Mouse (Mus musculus) hindbrain, embryonic 14.5 days (tissue): ENCODE data around the gene Ankle2. TPM values are rescaled to one million over a fixed set of nuclear protein-coding genes. Genes with fewer than 3 reads are reported as not detected.
A peak's percentile ranks its signal among the peaks of the same experiment; 100 is the strongest.

ENCODE experiments used
- ATAC-seq: fragments of 200-750 bp; cut with Nextera tagmentation; 2 replicates; pipeline ENCODE4 v1.8.0; 2017; ENCODE audit warnings: moderate number of reproducible peaks, mild to moderate bottlenecking, moderate TSS enrichment, moderate library complexity; ENCODE audit not compliant: low FRiP score
- DNase-seq: peaks from one replicate; pipeline ENCODE4 v3.0.0-alpha.2; 2015; ENCODE audit warnings: low spot score
- H3K27ac ChIP-seq: fragments of 300-500 bp; sonication (generic); 2 replicates; pipeline ENCODE4 v1.5.1; 2014; ENCODE audit warnings: mild to moderate bottlenecking, moderate library complexity
- H3K27me3 ChIP-seq: fragments of 300-500 bp; sonication (generic); 2 replicates; pipeline ENCODE4 v1.6.1; 2014; ENCODE audit warnings: mild to moderate bottlenecking, low read length, mixed read lengths; ENCODE audit not compliant: control insufficient read depth, insufficient read depth
- H3K36me3 ChIP-seq: fragments of 300-500 bp; sonication (generic); replicated peaks from 2 replicates; pipeline ENCODE4 v1.6.1; 2014; ENCODE audit not compliant: control insufficient read depth, insufficient read depth
- H3K4me1 ChIP-seq: fragments of 300-500 bp; sonication (generic); replicated peaks from 2 replicates; pipeline ENCODE4 v1.6.1; 2014; ENCODE audit warnings: antibody characterized with exemption, low read length, mixed read lengths; ENCODE audit not compliant: control insufficient read depth, insufficient read depth
- H3K4me2 ChIP-seq: fragments of 300-500 bp; sonication (generic); replicated peaks from 2 replicates; pipeline ENCODE4 v1.6.1; 2014; ENCODE audit warnings: mild to moderate bottlenecking, moderate library complexity
- H3K4me3 ChIP-seq: fragments of 300-500 bp; sonication (generic); replicated peaks from 2 replicates; pipeline ENCODE4 v1.5.1; 2014; ENCODE audit warnings: mild to moderate bottlenecking, low read length
- H3K9ac ChIP-seq: fragments of 300-500 bp; sonication (generic); 2 replicates; pipeline ENCODE4 v1.6.1; 2014
- H3K9me3 ChIP-seq: fragments of 300-500 bp; sonication (generic); 2 replicates; pipeline ENCODE4 v1.6.1; 2016; ENCODE audit warnings: low read length; ENCODE audit not compliant: control insufficient read depth
- WGBS: fragments of 180-500 bp; shearing (Covaris S2); extraction: QIAGEN DNeasy Blood & Tissue Kit; methylation state at CpG from one replicate; pipeline ENCODE4 v1.1.7; 2014; 5-methylcytosine and 5-hydroxymethylcytosine counted together
- polyA plus RNA-seq: library from polyadenylated mRNA; unstranded; fragments of >200 nt; fragmentation: Nextera tagmentation; extraction: Ambion mirVana; gene quantifications from 2 replicates; pipeline ENCODE4 v1.2.1, GENCODE M21; 2014

The Ankle2 gene
- polyA plus RNA-seq, 1 experiment from 2014 or later = 26.1 TPM

DNA sequence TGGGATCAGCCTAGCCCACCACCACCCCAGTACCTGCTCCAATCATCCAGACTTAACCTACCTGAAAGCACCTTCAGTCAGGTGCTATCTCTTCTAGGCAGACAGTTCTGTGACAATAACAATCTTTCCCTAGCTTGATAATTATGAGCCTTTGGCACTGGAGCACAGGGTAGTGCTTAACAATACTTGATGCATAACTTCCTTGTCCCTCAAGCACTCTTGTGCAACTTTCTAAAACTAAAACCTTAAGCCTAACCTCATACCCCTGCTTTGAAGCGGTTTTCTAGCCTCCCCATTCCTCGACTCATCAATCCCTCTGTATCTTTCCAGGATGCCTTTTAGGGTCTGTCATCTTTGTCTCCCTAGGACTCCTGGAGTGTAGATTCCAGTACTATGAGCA, 44.0 kb downstream of the Ankle2 start:
- 76% methylated on average over 2 of the region's 2 CpGs for WGBS
- no peaks in the 10 kb centered on the region for H3K27me3 ChIP-seq
- H3K4me2 ChIP-seq = no peak overlapping the region
- ATAC-seq = no peak
- H3K36me3 ChIP-seq = no peaks in the 10 kb centered on the region
- no peak overlapping the region for H3K27ac ChIP-seq
- no peaks in the 10 kb centered on the region for H3K9me3 ChIP-seq
- H3K4me1 ChIP-seq = no peaks in the 10 kb centered on the region
- no peak overlapping the region for H3K4me3 ChIP-seq
- no peak for DNase-seq
- no peak overlapping the region for H3K9ac ChIP-seq

DNA sequence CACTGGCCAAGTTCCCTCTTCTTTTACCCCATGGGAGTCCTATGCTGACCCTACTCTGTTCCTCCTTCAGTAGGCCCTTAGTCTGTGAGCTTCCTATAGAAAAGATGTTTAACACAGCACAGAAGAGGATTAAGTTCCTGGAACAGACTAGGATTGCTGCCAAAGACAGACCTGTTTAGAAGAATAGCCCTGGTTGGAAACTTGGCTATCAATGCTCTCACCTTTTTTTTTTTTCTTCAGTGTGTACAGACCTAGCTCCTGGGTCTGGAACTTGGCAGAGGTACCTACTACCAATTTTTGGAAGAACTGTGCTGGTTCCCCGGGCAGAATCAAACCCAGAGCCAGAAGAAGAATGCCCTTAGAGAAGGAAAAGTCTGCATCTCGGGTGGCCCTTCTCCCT, 45.6 kb downstream of the Ankle2 start:
- no peaks in the 10 kb centered on the region for H3K4me1 ChIP-seq
- no peak for DNase-seq
- ATAC-seq = no peak
- WGBS = 73% methylated on average over 2 of the region's 2 CpGs
- H3K9ac ChIP-seq = no peak overlapping the region
- no peak overlapping the region for H3K4me3 ChIP-seq
- no peaks in the 10 kb centered on the region for H3K9me3 ChIP-seq
- no peak overlapping the region for H3K27ac ChIP-seq
- H3K27me3 ChIP-seq = no peaks in the 10 kb centered on the region
- H3K4me2 ChIP-seq = no peak overlapping the region
- H3K36me3 ChIP-seq = no peaks in the 10 kb centered on the region

DNA sequence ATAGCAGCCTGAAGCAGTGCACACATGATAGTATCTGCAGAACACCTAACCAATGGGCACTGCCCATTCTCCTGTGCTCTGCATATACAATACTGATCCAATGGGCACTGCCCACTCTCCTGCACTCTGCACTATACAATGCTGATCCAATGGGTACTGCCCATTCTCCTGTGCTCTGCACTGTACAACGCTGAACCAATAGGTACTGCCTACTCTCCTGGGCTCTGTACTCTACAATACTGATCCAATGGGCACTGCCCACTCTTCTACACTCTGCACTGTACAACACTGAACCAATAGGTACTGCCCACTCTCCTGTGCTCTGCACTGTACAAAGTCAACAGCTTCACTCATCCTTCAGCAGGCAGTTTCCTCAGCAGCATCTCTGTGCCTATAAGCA, 46.1 kb downstream of the Ankle2 start:
- DNase-seq (no peak), ATAC-seq (peak; percentile 27; the same call in 1 of the 2 replicates)
- Histone ChIP-seq H3K9ac (no peak overlapping the region), H3K4me1 (no peaks in the 10 kb centered on the region), H3K27ac (no peak overlapping the region), H3K9me3 (no peaks in the 10 kb centered on the region), H3K4me2 (no peak overlapping the region), H3K4me3 (no peak overlapping the region), H3K27me3 (no peaks in the 10 kb centered on the region), H3K36me3 (no peaks in the 10 kb centered on the region)
- 100% methylated on average over 1 of the region's 1 CpGs for WGBS

DNA sequence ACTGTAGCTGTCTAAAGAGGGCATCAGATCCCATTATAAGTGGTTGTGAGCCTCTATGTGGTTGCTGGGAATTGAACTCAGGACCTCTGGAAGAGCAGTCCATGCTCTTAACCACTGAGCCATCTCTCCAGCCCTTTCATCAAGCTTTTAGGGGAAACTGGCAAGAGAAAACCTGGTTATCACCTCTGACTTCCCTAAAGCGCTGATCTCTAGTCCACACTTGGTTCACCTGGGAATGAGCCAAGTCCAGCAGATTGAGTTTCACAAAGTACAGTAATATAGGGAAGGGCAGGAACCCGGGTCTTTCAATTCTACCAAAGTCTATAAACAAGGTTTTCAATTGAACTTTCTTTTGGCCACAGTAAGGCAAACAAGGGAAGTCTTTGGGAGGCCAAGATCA, 51.2 kb downstream of the Ankle2 start:
- H3K9me3 ChIP-seq = no peaks in the 10 kb centered on the region
- DNase-seq (no peak), ATAC-seq (no peak)
- H3K4me3 ChIP-seq = no peak overlapping the region
- WGBS = 93% methylated on average over 2 of the region's 2 CpGs
- no peaks in the 10 kb centered on the region for H3K36me3 ChIP-seq
- H3K4me1 ChIP-seq = 0 out of 2 replicates have a peak, but pooled peaks cover 5% of the 10 kb centered on the region
- peaks cover 16% of the 10 kb centered on the region for H3K27me3 ChIP-seq
- no peak overlapping the region for H3K4me2 ChIP-seq
- H3K27ac ChIP-seq = no peak overlapping the region
- no peak overlapping the region for H3K9ac ChIP-seq

DNA sequence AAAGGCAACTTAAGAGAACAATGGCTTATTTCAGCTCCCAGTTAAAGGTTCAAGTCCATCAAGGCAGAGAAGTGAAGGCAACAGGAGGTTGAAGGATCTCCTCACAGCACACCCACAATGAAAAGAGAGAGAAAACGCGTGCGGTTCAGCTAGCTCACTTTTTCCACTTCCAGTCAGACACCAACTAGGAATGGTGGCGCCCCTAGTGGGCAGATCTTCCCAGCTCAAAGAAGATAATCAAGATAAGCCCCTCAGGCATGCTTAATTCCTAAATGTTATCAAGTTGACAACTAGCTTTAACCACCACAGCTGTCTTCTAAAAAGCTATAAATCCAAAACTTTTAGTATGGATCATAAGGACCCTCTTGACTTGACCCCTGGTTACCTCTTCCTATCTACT, 53.7 kb downstream of the Ankle2 start:
- WGBS = 5% methylated on average over 4 of the region's 4 CpGs
- Histone ChIP-seq H3K4me1 (0 out of 2 replicates have a peak, but pooled peaks cover 5% of the 10 kb centered on the region), H3K9me3 (no peaks in the 10 kb centered on the region), H3K27me3 (peaks cover 16% of the 10 kb centered on the region), H3K9ac (no peak overlapping the region), H3K27ac (no peak overlapping the region), H3K4me3 (no peak overlapping the region), H3K4me2 (no peak overlapping the region), H3K36me3 (no peaks in the 10 kb centered on the region)
- DNase-seq = no peak
- no peak for ATAC-seq

DNA sequence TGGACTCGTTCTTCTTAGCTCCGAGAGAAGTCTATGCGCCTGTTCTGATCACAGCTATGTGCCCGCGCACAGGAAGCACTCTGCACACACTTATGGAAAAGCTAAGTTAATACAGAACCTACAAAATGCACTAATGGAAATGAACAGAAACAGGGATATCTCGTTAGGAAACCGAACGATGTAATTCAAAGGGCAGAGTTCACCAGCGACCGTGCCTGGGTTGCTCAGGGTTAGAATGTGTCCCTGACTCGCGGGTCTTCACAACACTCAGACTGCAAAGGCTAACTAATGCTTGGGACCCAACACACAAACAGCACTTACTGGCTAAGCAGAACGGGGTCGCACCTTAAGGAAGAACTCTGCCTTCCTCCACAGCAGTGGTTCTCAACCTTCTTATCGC, 54.4 kb downstream of the Ankle2 start:
- H3K9ac ChIP-seq = 0 out of 2 replicates have a peak overlapping the region, but pooled peaks have one; percentile 63
- no peak for DNase-seq
- WGBS = 13% methylated on average over 15 of the region's 15 CpGs
- ATAC-seq = no peak
- H3K27me3 ChIP-seq = peaks cover 16% of the 10 kb centered on the region
- peak overlapping the region; percentile 58 for H3K4me3 ChIP-seq
- no peaks in the 10 kb centered on the region for H3K9me3 ChIP-seq
- H3K27ac ChIP-seq = no peak overlapping the region
- H3K4me1 ChIP-seq = 0 out of 2 replicates have a peak, but pooled peaks cover 5% of the 10 kb centered on the region
- no peaks in the 10 kb centered on the region for H3K36me3 ChIP-seq
- H3K4me2 ChIP-seq = peak overlapping the region; percentile 88

DNA sequence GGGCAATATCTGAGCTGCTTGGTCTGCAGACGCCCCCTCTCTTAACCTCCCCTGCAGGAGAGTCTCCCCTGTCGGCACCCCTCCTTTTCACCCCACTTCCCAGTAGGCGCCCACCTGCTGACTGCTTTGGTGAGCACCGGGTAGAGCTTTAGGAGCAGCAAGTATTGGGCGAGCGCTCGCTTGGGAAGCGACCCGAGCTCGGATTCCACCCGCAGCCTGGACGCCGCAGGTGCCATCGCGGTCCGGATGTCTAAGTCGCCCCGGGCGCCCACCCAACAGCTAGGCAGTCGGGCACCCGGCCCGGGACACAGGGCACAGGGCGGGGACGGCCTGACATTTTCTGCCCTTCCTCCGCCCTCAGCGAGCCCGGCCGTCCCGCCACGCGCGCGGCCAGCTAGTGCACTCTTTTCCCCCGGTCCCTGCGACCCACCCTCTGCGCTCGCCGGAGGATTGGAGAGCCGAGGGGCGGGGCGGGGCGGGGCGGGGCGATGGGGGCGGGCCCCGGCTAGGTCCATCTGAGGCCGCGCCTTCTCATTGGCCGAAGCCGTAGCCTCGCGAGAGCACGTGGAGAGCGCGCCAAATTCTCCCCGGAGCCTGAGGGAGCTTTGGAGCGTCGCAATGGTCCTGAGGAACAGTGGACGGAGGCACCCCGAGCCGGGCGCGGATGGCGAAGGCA, 55.1 kb downstream of the Ankle2 start, which contains the start of the genes Pxmp2 and Pole:
Pxmp2 (minus strand) TSS at position 417 of the 676 bp plus-strand sequence.
Pole (plus strand) TSS at position 537 of the 676 bp plus-strand sequence.
- H3K27ac ChIP-seq = no peak within 1 kb of the TSS
- H3K4me3 ChIP-seq = peak within 1 kb of the TSS; percentile 58
- peak within 1 kb of the TSS; percentile 88 for H3K4me2 ChIP-seq
- 0 out of 2 replicates have a peak, but pooled peaks cover 2% of the 10 kb centered on the region for H3K36me3 ChIP-seq
- no peaks in the 10 kb centered on the region for H3K9me3 ChIP-seq
- peak; percentile 98 for ATAC-seq
- peaks cover 16% of the 10 kb centered on the region for H3K27me3 ChIP-seq
- H3K9ac ChIP-seq = peak within 1 kb of the TSS; percentile 63
- peak; percentile 91 for DNase-seq
- 0 out of 2 replicates have a peak, but pooled peaks cover 5% of the 10 kb centered on the region for H3K4me1 ChIP-seq
- under 1% methylated on average over 58 of the region's 64 CpGs for whole genome bisulfite sequencing

DNA sequence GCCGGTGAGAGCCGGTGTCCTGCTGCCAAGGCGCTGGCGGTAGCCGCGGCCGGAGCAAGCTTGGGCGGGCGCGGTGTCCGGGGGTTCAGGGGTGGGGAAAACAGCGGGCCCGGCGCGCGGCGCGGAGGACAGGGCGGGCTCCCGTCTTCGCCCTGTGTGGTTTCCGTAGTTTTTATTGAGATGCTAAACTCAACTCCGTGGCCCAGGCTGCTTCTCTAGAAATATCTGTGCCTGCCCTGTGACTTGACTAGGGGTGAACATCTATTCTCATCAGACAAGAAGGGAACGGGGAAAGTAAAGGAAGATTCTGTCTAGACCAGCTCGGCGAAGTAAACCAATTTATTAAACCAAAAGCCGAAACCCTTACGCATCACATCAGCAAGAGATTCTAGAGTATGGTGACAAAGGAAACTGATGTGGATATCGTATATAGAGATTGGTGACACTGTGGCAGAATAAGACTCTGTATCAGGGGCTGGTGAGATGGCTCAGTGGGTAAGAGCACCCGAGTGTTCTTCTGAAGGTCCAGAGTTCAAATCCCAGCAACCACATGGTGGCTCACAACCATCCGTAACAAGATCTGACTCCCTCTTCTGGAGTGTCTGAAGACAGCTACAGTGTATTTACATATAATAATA, 55.8 kb downstream of the Ankle2 start:
- DNase-seq = peak; percentile 27
- Histone ChIP-seq H3K4me3 (peak overlapping the region; percentile 58), H3K27ac (no peak overlapping the region), H3K9ac (peak overlapping the region; percentile 63), H3K4me2 (peak overlapping the region; percentile 88), H3K4me1 (0 out of 2 replicates have a peak, but pooled peaks cover 5% of the 10 kb centered on the region), H3K9me3 (no peaks in the 10 kb centered on the region), H3K27me3 (peaks cover 16% of the 10 kb centered on the region), H3K36me3 (peaks cover 9% of the 10 kb centered on the region; the same call in 1 of the 2 replicates)
- ATAC-seq = peak; percentile 77; the same call in 1 of the 2 replicates
- 3% methylated on average over 30 of the region's 31 CpGs for WGBS

DNA sequence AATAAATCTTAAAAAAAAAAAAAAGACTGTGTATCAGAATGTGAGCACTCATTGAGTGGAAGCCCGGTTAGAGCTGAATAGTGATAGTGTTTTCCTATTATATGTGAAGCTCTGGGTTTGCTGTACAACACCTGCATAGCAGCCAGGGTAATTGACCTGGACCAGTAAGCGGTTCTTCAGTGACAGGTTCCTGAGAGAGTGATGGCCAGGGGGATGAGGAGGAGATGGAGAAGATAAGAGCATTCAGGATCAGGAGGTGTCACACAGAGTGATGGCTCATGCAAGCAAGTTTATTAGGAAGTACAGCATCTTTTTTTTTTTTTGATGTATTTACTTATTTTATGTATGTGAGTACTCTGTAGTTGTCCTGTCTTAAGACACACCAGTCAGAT, 56.3 kb downstream of the Ankle2 start:
- DNase-seq (no peak), ATAC-seq (no peak)
- 75% methylated on average over 2 of the region's 2 CpGs for WGBS
- Histone ChIP-seq H3K4me3 (no peak overlapping the region), H3K9ac (no peak overlapping the region), H3K4me2 (peak overlapping the region; percentile 88; the same call in 1 of the 2 replicates), H3K27ac (no peak overlapping the region), H3K9me3 (no peaks in the 10 kb centered on the region), H3K36me3 (peaks cover 12% of the 10 kb centered on the region; the same call in 1 of the 2 replicates), H3K4me1 (0 out of 2 replicates have a peak, but pooled peaks cover 5% of the 10 kb centered on the region), H3K27me3 (peaks cover 16% of the 10 kb centered on the region)
